Mouse (Mus musculus) limb, embryonic 10.5 days (tissue): ENCODE measurements around the gene Trip10. TPM values are rescaled to one million over a fixed set of nuclear protein-coding genes. Genes with fewer than 3 reads are reported as not detected.

Experiments
- DNase-seq: peaks from one replicate; pipeline ENCODE4 v3.0.0-alpha.2; 2017; ENCODE audit warnings: low spot score
- H3K27ac ChIP-seq: fragments of 300-500 bp; sonication (generic); 2 replicates; pipeline ENCODE4 v1.5.1; 2016; ENCODE audit warnings: mild to moderate bottlenecking
- H3K27me3 ChIP-seq: fragments of 300-500 bp; sonication (generic); 2 replicates; pipeline ENCODE4 v1.6.1; 2016; ENCODE audit warnings: low read depth, mild to moderate bottlenecking; ENCODE audit not compliant: poor library complexity, severe bottlenecking
- H3K36me3 ChIP-seq: fragments of 300-500 bp; sonication (generic); 2 replicates; pipeline ENCODE4 v1.6.1; 2016; ENCODE audit warnings: mild to moderate bottlenecking, moderate library complexity
- H3K4me1 ChIP-seq: fragments of 300-500 bp; sonication (generic); 2 replicates; pipeline ENCODE4 v1.6.1; 2016
- H3K4me3 ChIP-seq: fragments of 300-500 bp; sonication (generic); 2 replicates; pipeline ENCODE4 v1.5.1; 2016; ENCODE audit warnings: mild to moderate bottlenecking, moderate library complexity
- H3K9me3 ChIP-seq: fragments of 300-500 bp; sonication (generic); replicated peaks from 2 replicates; pipeline ENCODE4 v1.6.1; 2016; ENCODE audit warnings: mild to moderate bottlenecking
- WGBS: fragments of 180-500 bp; shearing (Covaris S2); methylation state at CpG from one replicate; pipeline ENCODE4 v1.1.7; 2016; 5-methylcytosine and 5-hydroxymethylcytosine counted together
- polyA plus RNA-seq: library from polyadenylated mRNA; unstranded; fragments of >200 nt; fragmentation: Nextera tagmentation; extraction: Ambion mirVana; gene quantifications from 2 replicates; pipeline ENCODE4 v1.2.1, GENCODE M21; 2016

The Trip10 gene
- polyA plus RNA-seq, 1 experiment from 2014 or later, result 34.7 TPM

DNA sequence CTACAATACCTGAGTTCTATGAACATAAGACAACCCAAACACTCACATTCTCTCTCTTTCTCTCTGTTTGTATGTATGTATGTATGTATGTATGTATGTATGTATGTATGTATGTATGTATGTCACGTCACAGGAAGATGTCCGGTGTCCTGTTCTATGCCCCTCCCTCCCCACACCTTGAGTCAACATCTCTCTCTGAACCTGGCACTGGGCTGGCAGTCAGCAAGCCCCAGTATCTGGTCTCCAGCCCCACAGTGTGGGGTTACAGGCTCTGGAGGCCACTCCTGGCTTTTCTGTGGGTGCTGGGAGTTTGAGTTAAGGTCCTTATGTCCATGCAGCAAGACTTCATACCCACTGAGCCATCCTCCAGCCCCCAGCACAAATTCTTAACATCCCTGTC, 21.8 kb upstream of the Trip10 start:
- H3K27ac ChIP-seq, result no peak overlapping the region
- no peaks in the 10 kb centered on the region for H3K9me3 ChIP-seq
- DNase-seq, result no peak
- 96% methylated on average over 2 of the region's 2 CpGs for WGBS
- 0 out of 2 replicates have a peak, but pooled peaks cover 3% of the 10 kb centered on the region for H3K4me1 ChIP-seq
- H3K36me3 ChIP-seq, result no peaks in the 10 kb centered on the region
- H3K4me3 ChIP-seq, result no peak overlapping the region
- H3K27me3 ChIP-seq, result peaks cover 24% of the 10 kb centered on the region

GRCm38 (mm10) chr17:57228014-57228413, 21.2 kb upstream of the Trip10 start, which contains the start of gene C3:
Gene C3, minus strand, starts transcription at chr17:57228136.
- Histone ChIP-seq H3K4me3 (no peak within 1 kb of the TSS), H3K27ac (no peak within 1 kb of the TSS), H3K27me3 (peaks cover 19% of the 10 kb centered on the region), H3K4me1 (peaks cover 6% of the 10 kb centered on the region; the same call in 1 of the 2 replicates), H3K9me3 (no peaks in the 10 kb centered on the region), H3K36me3 (no peaks in the 10 kb centered on the region)
- no peak for DNase-seq
- WGBS, result 84% methylated on average over 3 of the region's 3 CpGs

- 80% methylated on average over 3 of the region's 3 CpGs for WGBS
Measured at GRCm38 (mm10) chr17:57228873-57229272, 20.4 kb upstream of the Trip10 start.

DNA sequence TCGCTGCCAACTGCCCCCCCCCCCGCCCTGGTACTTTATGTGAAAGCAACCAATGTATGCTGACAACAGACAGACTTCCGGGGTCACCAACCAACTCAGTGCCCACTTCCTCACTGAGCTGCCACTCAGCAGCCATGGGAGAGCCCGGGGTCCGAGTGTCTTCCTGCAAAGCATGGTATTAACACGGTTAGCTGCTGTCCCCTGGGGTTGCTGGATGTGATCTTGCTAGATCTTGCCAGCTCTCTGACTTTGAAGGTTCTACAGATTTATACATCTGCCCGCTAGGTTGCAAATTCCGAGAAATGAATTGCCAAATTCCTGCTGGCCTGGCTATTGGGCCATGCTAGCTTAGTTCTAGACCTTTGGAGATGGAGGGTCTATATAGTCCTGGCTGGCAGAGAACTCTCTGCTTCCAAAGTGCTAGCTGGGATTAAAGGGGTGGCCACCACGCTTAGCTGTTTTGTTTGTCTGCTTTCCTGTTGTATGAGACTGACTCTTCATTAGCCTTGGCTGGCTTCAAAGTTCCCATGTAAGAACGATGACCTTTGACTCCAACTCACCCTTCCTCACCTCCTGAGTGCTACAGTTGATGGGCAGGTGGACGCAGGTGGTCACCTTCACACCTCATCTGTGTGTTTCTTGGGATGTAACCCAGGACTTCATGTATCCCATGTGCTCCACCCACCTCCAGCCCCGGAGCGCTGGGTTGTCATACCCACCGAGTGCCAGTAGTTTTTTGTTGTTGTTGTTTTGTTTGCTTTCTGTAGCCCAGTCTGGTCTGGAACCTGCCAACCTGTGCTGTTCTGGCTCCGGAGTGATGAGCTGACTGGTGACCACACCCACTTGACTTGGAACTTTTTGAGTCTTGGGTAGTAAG, 19.2 kb upstream of the Trip10 start:
- peaks cover 10% of the 10 kb centered on the region for H3K36me3 ChIP-seq
- H3K4me1 ChIP-seq, result peaks cover 5% of the 10 kb centered on the region; the same call in 1 of the 2 replicates
- no peak overlapping the region for H3K27ac ChIP-seq
- peaks cover 4% of the 10 kb centered on the region; the same call in 1 of the 2 replicates for H3K27me3 ChIP-seq
- no peak overlapping the region for H3K4me3 ChIP-seq
- 81% methylated on average over 15 of the region's 15 CpGs for WGBS
- no peaks in the 10 kb centered on the region for H3K9me3 ChIP-seq
- DNase-seq, result no peak

More at GRCm38 (mm10) chr17:57228873-57229272, 20.4 kb upstream of the Trip10 start:
- Histone ChIP-seq H3K36me3 (no peaks in the 10 kb centered on the region), H3K9me3 (no peaks in the 10 kb centered on the region), H3K4me1 (peaks cover 8% of the 10 kb centered on the region; the same call in 1 of the 2 replicates), H3K4me3 (no peak overlapping the region), H3K27me3 (peaks cover 16% of the 10 kb centered on the region), H3K27ac (no peak overlapping the region)
- no peak for DNase-seq

- Histone ChIP-seq H3K27me3 (no peaks in the 10 kb centered on the region), H3K9me3 (no peaks in the 10 kb centered on the region), H3K36me3 (peaks cover 17% of the 10 kb centered on the region), H3K27ac (no peak overlapping the region), H3K4me1 (peaks cover 5% of the 10 kb centered on the region; the same call in 1 of the 2 replicates), H3K4me3 (no peak overlapping the region)
- no peak for DNase-seq
- WGBS, result 76% methylated on average over 6 of the region's 6 CpGs
Measured at GRCm38 (mm10) chr17:57230728-57231125, 18.5 kb upstream of the Trip10 start.

DNA sequence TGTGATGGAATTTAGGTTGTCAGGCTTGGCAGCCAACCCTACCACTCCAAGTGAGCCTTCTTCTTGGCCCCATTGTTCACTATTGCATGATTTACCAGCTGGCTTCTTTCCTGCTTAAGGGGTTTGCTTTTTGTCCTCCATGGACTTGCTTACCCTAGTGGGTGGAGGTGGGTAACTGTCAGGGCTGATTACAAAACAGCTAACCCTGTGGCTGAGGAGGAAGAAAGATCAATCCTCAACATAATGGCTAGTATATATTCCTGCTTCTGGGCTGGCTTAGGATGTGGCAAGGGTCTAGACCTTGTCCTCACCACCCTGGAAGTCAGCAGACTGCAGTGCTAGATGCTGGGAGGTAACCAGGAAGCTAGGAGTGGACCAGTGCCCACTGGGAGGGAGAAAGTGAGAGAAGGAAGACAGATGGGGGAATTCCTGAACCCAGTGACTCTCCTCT, 17.9 kb upstream of the Trip10 start:
- Histone ChIP-seq H3K36me3 (peaks cover 23% of the 10 kb centered on the region), H3K27me3 (no peaks in the 10 kb centered on the region), H3K27ac (no peak overlapping the region), H3K4me3 (no peak overlapping the region), H3K4me1 (peaks cover 5% of the 10 kb centered on the region; the same call in 1 of the 2 replicates), H3K9me3 (no peaks in the 10 kb centered on the region)
- no peak for DNase-seq

- no peak overlapping the region for H3K4me3 ChIP-seq
- H3K9me3 ChIP-seq, result no peaks in the 10 kb centered on the region
- no peak for DNase-seq
- H3K4me1 ChIP-seq, result peaks cover 5% of the 10 kb centered on the region; the same call in 1 of the 2 replicates
- H3K27me3 ChIP-seq, result no peaks in the 10 kb centered on the region
- H3K36me3 ChIP-seq, result peaks cover 31% of the 10 kb centered on the region
- H3K27ac ChIP-seq, result no peak overlapping the region
- 84% methylated on average over 1 of the region's 1 CpGs for WGBS
Measured at GRCm38 (mm10) chr17:57232200-57232599, 17.1 kb upstream of the Trip10 start.

- peaks cover 40% of the 10 kb centered on the region for H3K36me3 ChIP-seq
- peaks cover 5% of the 10 kb centered on the region; the same call in 1 of the 2 replicates for H3K4me1 ChIP-seq
- no peak overlapping the region for H3K27ac ChIP-seq
- WGBS, result 63% methylated on average over 7 of the region's 7 CpGs
- no peak for DNase-seq
- no peaks in the 10 kb centered on the region for H3K9me3 ChIP-seq
- no peaks in the 10 kb centered on the region for H3K27me3 ChIP-seq
- H3K4me3 ChIP-seq, result no peak overlapping the region
Measured at GRCm38 (mm10) chr17:57233038-57233437, 16.2 kb upstream of the Trip10 start.

- 82% methylated on average over 12 of the region's 12 CpGs for WGBS
Measured at GRCm38 (mm10) chr17:57234254-57234928, 14.9 kb upstream of the Trip10 start.

GRCm38 (mm10) chr17:57235803-57236202, 13.5 kb upstream of the Trip10 start:
- no peak for DNase-seq
- H3K4me3 ChIP-seq, result no peak overlapping the region
- no peaks in the 10 kb centered on the region for H3K27me3 ChIP-seq
- H3K36me3 ChIP-seq, result peaks cover 43% of the 10 kb centered on the region
- H3K4me1 ChIP-seq, result peaks cover 5% of the 10 kb centered on the region; the same call in 1 of the 2 replicates
- H3K9me3 ChIP-seq, result no peaks in the 10 kb centered on the region
- 92% methylated on average over 5 of the region's 5 CpGs for whole genome bisulfite sequencing
- no peak overlapping the region for H3K27ac ChIP-seq

More at GRCm38 (mm10) chr17:57234254-57234928, 14.9 kb upstream of the Trip10 start:
- Histone ChIP-seq H3K36me3 (peaks cover 43% of the 10 kb centered on the region), H3K9me3 (no peaks in the 10 kb centered on the region), H3K4me1 (peaks cover 5% of the 10 kb centered on the region; the same call in 1 of the 2 replicates), H3K27me3 (no peaks in the 10 kb centered on the region), H3K4me3 (no peak overlapping the region), H3K27ac (no peak overlapping the region)
- no peak for DNase-seq

GRCm38 (mm10) chr17:57237181-57237580, 12.1 kb upstream of the Trip10 start:
- Histone ChIP-seq H3K36me3 (peaks cover 52% of the 10 kb centered on the region), H3K27me3 (no peaks in the 10 kb centered on the region), H3K4me1 (peaks cover 5% of the 10 kb centered on the region; the same call in 1 of the 2 replicates), H3K27ac (no peak overlapping the region), H3K4me3 (no peak overlapping the region), H3K9me3 (no peaks in the 10 kb centered on the region)
- no peak for DNase-seq
- 94% methylated on average over 9 of the region's 9 CpGs for WGBS

- peaks cover 35% of the 10 kb centered on the region for H3K36me3 ChIP-seq
- H3K4me1 ChIP-seq, result peaks cover 15% of the 10 kb centered on the region
- no peaks in the 10 kb centered on the region for H3K9me3 ChIP-seq
- H3K27me3 ChIP-seq, result no peaks in the 10 kb centered on the region
- no peak for DNase-seq
- 68% methylated on average over 10 of the region's 10 CpGs for WGBS
- H3K4me3 ChIP-seq, result no peak overlapping the region
- H3K27ac ChIP-seq, result no peak overlapping the region
Measured at GRCm38 (mm10) chr17:57243650-57244370, 5.4 kb upstream of the Trip10 start.
